Mouse (Mus musculus) cerebellum, adult 18-20 months (tissue): ENCODE measurements around the gene Adam23.
"Not testable (repeated sequence)": the region's sequence is repeated elsewhere in the genome, so short reads cannot be mapped to it uniquely, and the experiment has no call there.

Experiments used
- DNase-seq, 2 experiments: peaks; one replicate each; pipeline ENCODE4 v3.0.0; 2021

Adam23 gene

GRCm38 (mm10) chr1:63603870-63604500, 158.3 kb downstream of the Adam23 start:
- DNase-seq = no peak

GRCm38 (mm10) chr1:63609613-63610012, 163.9 kb downstream of the Adam23 start:
- DNase-seq = no peak

- no peak for DNase-seq
Observed at GRCm38 (mm10) chr1:63614594-63614993, 168.9 kb downstream of the Adam23 start.

- no peak for DNase-seq
Observed at GRCm38 (mm10) chr1:63615668-63616067, 170.0 kb downstream of the Adam23 start, which contains the start of gene Gm39653. TSS of gene Gm39653 (plus strand) at chr1:63615968.

- no peak for DNase-seq
Observed at GRCm38 (mm10) chr1:63628211-63628610, 182.5 kb downstream of the Adam23 start.

GRCm38 (mm10) chr1:63630390-63630789, 184.7 kb downstream of the Adam23 start:
- DNase-seq = not testable (repeated sequence)

GRCm38 (mm10) chr1:63639921-63640320, 194.2 kb downstream of the Adam23 start:
- no peak for DNase-seq
